Mouse (Mus musculus): ENCODE results near the gene Lepr. TPM values are rescaled to one million over a fixed set of nuclear protein-coding genes. Genes with fewer than 3 reads are reported as not detected.

Gene Lepr
- polyA plus RNA-seq, 1 experiment from 2014 or later: 10.1 TPM

DNA sequence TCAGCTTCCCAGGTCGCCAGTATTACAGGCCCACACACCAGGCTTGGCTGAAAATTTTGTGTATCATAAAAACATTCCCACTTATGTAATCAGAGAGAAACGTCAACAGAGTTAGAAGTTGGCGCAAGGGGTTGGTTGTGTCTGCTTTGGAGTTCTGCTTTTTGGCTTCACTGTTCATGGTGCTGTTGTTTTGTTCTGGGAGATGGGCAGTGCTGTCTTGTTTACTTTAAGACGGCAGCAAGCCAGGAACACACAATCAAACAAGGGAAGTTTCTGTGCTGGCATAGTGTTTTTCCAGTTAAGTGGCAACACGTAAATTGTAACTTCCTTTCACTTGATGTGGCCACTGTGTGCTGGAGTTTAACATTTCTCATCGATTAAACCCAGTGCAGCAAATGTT is 22.7 kb upstream of the Lepr start:
- H3K9me3 ChIP-seq: no peaks in the 10 kb centered on the region
- H3K4me1 ChIP-seq: no peaks in the 10 kb centered on the region
- H3K27ac ChIP-seq: no peak overlapping the region
- no peak overlapping the region for H3K4me2 ChIP-seq
- no peak for ATAC-seq (ENCODE audit: insufficient number of reproducible peaks, insufficient read depth, low FRiP score, low TSS enrichment, low read depth)
- H3K9ac ChIP-seq: no peak overlapping the region
- no peak overlapping the region for H3K4me3 ChIP-seq
- H3K27me3 ChIP-seq: no peaks in the 10 kb centered on the region
- 63% methylated on average over 6 of the region's 6 CpGs for WGBS
- H3K36me3 ChIP-seq: no peaks in the 10 kb centered on the region

DNA sequence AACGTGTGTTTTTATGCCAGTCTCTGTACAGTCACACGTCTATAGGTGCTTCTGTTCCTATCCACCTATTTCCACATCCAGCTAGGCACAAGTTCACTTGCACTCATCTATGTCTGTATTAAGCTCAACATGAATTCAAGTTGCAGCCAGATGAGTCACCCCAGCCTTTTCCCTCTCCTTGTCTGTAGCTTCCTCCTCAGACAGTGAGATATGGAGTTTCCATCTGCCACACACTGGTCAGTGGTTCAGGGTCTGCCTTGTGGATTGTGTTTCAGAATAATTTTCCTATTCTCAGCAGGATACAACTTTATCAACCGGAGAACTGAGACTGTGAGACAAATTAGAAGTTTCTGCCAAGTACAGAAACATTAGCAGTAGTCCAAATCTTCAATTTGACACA is 20.0 kb upstream of the Lepr start:
- H3K4me3 ChIP-seq: no peak overlapping the region
- no peak for ATAC-seq (ENCODE audit: insufficient number of reproducible peaks, insufficient read depth, low FRiP score, low TSS enrichment, low read depth)
- H3K36me3 ChIP-seq: no peaks in the 10 kb centered on the region
- H3K27me3 ChIP-seq: no peaks in the 10 kb centered on the region
- H3K9me3 ChIP-seq: no peaks in the 10 kb centered on the region
- H3K27ac ChIP-seq: no peak overlapping the region
- H3K4me2 ChIP-seq: no peak overlapping the region
- no peaks in the 10 kb centered on the region for H3K4me1 ChIP-seq
- 88% methylated on average over 3 of the region's 3 CpGs for WGBS
- H3K9ac ChIP-seq: no peak overlapping the region

DNA sequence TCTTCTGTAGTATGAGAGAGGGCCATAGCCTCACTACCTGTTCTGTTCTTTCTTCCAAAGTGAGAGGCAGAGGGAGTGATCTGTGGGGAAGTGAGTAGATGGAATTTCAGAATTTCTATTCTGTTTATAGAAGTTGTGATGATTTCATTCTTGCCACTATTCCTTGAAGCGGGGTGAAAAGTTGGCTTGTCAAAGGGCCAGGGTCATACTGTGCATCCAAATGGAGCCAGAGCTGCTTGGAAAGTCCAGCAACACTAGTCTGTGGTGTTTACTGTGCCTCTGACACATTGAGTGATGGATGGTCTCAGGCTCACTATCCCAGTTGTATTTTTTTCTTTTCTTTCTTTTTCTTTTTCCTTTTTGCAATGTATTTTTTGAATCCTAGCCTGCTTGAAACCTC is 17.8 kb upstream of the Lepr start:
- Histone ChIP-seq H3K4me1 (no peaks in the 10 kb centered on the region), H3K4me3 (no peak overlapping the region), H3K9me3 (no peaks in the 10 kb centered on the region), H3K27me3 (no peaks in the 10 kb centered on the region), H3K27ac (no peak overlapping the region), H3K9ac (no peak overlapping the region), H3K36me3 (no peaks in the 10 kb centered on the region), H3K4me2 (no peak overlapping the region)
- WGBS: 90% methylated on average over 1 of the region's 1 CpGs
- ATAC-seq (ENCODE audit: insufficient number of reproducible peaks, insufficient read depth, low FRiP score, low TSS enrichment, low read depth): no peak

DNA sequence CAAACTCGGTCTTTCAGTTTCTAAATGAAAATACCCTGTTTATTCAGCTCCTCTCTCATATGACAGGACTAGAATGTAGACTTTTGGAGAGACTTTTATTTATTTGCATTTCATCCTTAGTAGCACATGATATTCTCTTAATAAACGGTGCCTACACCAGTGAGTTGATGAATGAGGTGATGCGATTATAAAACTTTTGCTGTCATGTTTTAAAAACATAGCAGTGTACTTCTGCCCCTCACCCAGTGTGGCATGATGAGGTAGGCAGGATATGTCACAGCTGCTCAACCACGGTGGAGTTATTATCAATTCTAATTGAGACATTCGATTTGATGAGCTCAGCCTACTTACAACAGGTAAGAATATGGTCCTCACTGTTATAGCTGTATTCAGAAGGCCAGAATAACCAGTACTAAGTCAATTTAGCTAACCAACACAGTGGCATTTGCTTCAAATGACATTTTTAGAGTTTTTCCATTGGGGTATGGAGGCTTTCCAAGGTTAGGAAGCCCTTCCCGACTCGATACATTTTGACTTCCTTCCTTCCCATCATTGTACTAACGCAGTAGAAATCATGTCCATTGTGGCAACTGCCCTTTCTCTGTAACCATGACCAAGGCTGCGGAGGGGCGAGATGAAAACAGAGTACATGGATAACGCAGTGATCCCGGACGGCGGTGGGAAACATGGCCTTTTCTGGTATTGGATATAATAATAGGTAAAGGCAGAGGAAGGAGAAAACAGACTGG is 16.1 kb upstream of the Lepr start:
- Histone ChIP-seq H3K4me2 (no peak overlapping the region), H3K27ac (no peak overlapping the region), H3K9ac (no peak overlapping the region), H3K4me3 (no peak overlapping the region), H3K4me1 (0 out of 2 replicates have a peak, but pooled peaks cover 2% of the 10 kb centered on the region), H3K27me3 (no peaks in the 10 kb centered on the region), H3K9me3 (no peaks in the 10 kb centered on the region), H3K36me3 (no peaks in the 10 kb centered on the region)
- no peak for ATAC-seq (ENCODE audit: insufficient number of reproducible peaks, insufficient read depth, low FRiP score, low TSS enrichment, low read depth)
- 84% methylated on average over 14 of the region's 14 CpGs for WGBS

DNA sequence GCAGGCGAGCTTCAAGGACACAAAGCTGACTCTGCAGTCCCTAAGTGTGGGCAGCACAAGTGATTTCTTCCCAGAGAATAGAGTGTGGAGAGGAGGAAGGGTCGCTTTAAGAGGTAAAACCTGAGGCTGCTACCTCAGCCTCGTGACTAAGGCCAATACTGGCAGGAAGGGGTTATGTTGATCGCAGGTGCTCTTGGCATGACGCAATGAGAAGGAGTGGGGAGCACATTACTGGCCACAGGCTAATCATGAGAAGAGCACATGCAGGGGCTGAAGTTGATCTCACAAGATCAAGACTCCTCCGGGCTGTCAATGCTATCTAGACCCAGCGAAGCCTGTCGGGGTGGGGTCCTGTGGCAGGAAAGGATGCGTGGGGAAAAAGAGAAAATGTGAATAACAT is 11.9 kb upstream of the Lepr start:
- ATAC-seq (ENCODE audit: insufficient number of reproducible peaks, insufficient read depth, low FRiP score, low TSS enrichment, low read depth): no peak
- no peaks in the 10 kb centered on the region for H3K36me3 ChIP-seq
- H3K4me1 ChIP-seq: peaks cover 19% of the 10 kb centered on the region
- H3K9ac ChIP-seq: no peak overlapping the region
- H3K4me2 ChIP-seq: no peak overlapping the region
- H3K9me3 ChIP-seq: no peaks in the 10 kb centered on the region
- 83% methylated on average over 9 of the region's 9 CpGs for WGBS
- no peak overlapping the region for H3K27ac ChIP-seq
- H3K4me3 ChIP-seq: no peak overlapping the region
- no peaks in the 10 kb centered on the region for H3K27me3 ChIP-seq

DNA sequence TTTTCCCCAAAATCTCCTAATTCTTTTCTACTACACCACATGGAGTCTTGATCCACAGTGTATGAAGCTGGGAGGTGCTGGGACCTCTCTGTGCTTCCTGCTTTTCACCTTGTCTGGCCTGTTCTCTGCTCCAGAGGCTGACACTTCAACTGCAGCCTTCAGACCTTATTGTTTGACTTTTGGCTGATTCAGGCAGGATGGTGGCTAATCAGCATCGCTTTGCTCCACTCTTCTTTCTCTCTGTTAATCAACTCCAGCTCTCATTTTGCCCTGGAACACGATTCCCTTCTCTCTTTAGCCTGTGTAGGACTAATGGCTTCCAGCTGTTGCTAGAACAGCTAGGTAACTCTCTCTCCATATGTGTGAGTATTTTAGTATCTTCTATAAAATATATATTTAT is 10.0 kb upstream of the Lepr start:
- Histone ChIP-seq H3K9ac (no peak overlapping the region), H3K4me2 (no peak overlapping the region), H3K4me3 (no peak overlapping the region), H3K4me1 (peaks cover 22% of the 10 kb centered on the region), H3K27ac (peak overlapping the region; percentile 62; the same call in 1 of the 2 replicates), H3K36me3 (no peaks in the 10 kb centered on the region), H3K9me3 (no peaks in the 10 kb centered on the region), H3K27me3 (no peaks in the 10 kb centered on the region)
- WGBS: 31% methylated on average over 2 of the region's 2 CpGs
- peak; percentile 66; the same call in 1 of the 2 replicates for ATAC-seq (ENCODE audit: insufficient number of reproducible peaks, insufficient read depth, low FRiP score, low TSS enrichment, low read depth)

DNA sequence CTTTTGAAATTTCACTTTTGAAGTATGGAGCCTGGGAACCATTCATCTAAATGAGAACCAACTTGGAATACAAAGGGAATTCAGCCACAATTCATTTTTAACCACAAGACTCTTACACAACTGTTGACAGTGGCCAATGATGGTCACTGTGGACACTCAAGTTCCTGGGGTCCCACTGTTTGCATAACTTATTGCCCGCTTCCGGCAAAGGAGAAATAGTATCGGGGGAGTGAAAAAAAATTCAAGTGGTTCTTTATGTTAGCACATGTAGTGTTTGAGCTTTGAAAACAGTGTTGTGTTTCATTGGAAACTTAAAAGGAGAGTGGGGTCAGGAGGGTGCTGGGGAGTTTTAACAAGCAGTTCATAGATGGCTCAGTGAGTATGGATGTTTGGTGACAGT is 9.3 kb upstream of the Lepr start:
- H3K4me1 ChIP-seq: peaks cover 29% of the 10 kb centered on the region
- no peaks in the 10 kb centered on the region for H3K9me3 ChIP-seq
- no peaks in the 10 kb centered on the region for H3K36me3 ChIP-seq
- H3K27me3 ChIP-seq: no peaks in the 10 kb centered on the region
- 17% methylated on average over 3 of the region's 3 CpGs for WGBS
- no peak overlapping the region for H3K9ac ChIP-seq
- no peak overlapping the region for H3K4me3 ChIP-seq
- no peak for ATAC-seq (ENCODE audit: insufficient number of reproducible peaks, insufficient read depth, low FRiP score, low TSS enrichment, low read depth)
- H3K4me2 ChIP-seq: 0 out of 2 replicates have a peak overlapping the region, but pooled peaks have one; percentile 1
- peak overlapping the region; percentile 60; the same call in 1 of the 2 replicates for H3K27ac ChIP-seq

DNA sequence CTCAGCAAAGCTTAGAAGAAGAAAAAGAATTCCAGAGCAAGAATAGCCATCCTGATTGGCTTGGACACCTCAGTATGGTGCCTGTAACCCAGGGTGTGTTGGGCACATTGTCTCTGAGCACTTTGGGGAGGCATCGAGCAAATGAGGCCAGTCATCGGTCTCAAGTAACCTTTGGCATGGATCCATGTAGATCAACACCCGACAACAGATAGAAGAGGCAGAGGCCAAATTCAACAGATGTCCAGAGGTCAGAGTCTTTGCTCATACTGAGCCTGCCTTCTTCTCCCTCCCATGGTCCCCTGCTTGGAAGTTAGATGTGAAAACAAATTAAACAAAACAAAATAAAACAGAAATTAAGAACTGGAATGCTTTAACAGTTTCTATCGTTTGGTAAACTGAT is 6.8 kb upstream of the Lepr start:
- no peaks in the 10 kb centered on the region for H3K9me3 ChIP-seq
- ATAC-seq (ENCODE audit: insufficient number of reproducible peaks, insufficient read depth, low FRiP score, low TSS enrichment, low read depth): no peak
- H3K9ac ChIP-seq: no peak overlapping the region
- H3K4me3 ChIP-seq: no peak overlapping the region
- no peaks in the 10 kb centered on the region for H3K27me3 ChIP-seq
- no peak overlapping the region for H3K4me2 ChIP-seq
- no peak overlapping the region for H3K27ac ChIP-seq
- WGBS: 70% methylated on average over 4 of the region's 4 CpGs
- no peaks in the 10 kb centered on the region for H3K36me3 ChIP-seq
- H3K4me1 ChIP-seq: peaks cover 29% of the 10 kb centered on the region

DNA sequence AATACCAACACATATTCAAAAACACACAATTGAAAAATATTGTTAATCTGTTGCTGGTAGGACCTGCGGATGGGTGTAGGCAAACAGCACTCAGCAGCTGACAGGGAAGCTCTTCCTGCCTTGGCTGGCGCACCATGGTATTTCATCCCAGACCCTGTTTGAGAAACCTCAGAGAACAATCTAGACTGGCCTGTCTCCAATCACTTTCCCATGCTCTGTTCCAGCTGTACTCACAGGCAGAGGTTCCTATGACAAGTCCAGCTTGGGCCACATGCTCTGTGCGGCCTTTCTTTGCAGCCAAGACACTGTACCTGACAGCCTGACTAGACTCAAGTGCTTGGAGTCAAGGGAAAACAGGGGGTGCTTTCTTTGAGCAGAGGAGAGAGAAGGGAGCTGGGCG is 6.1 kb upstream of the Lepr start:
- Histone ChIP-seq H3K27me3 (0 out of 2 replicates have a peak, but pooled peaks cover 3% of the 10 kb centered on the region), H3K9me3 (no peaks in the 10 kb centered on the region), H3K4me3 (no peak overlapping the region), H3K27ac (no peak overlapping the region), H3K9ac (no peak overlapping the region), H3K36me3 (no peaks in the 10 kb centered on the region), H3K4me2 (no peak overlapping the region), H3K4me1 (peaks cover 26% of the 10 kb centered on the region)
- 80% methylated on average over 4 of the region's 4 CpGs for WGBS
- no peak for ATAC-seq (ENCODE audit: insufficient number of reproducible peaks, insufficient read depth, low FRiP score, low TSS enrichment, low read depth)

DNA sequence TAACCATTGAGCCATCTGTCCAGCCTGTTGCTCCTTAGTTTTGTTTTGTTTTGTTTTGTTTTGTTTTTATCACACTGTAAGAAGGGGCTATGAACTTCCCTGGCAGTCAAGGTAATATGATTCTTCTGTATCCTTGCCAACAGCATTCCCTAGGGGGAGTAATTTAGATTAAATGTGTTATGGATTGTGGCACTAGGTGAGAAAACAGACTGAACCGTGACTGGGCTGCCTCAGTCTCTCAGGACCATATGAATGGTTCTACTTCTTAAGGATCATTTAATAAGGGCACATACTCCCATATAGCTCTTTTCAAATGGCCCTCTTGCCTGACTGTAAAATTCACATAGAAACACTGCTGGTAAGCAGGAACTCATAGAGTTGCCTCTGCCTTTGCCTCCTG is 4.6 kb upstream of the Lepr start:
- ATAC-seq (ENCODE audit: insufficient number of reproducible peaks, insufficient read depth, low FRiP score, low TSS enrichment, low read depth): 0 out of 2 replicates have a peak, but pooled peaks have one; percentile 33
- Histone ChIP-seq H3K27me3 (peaks cover 16% of the 10 kb centered on the region), H3K9me3 (no peaks in the 10 kb centered on the region), H3K4me2 (no peak overlapping the region), H3K36me3 (no peaks in the 10 kb centered on the region), H3K4me3 (no peak overlapping the region), H3K4me1 (peaks cover 21% of the 10 kb centered on the region), H3K27ac (no peak overlapping the region), H3K9ac (no peak overlapping the region)
- 3% methylated on average over 1 of the region's 1 CpGs for WGBS

DNA sequence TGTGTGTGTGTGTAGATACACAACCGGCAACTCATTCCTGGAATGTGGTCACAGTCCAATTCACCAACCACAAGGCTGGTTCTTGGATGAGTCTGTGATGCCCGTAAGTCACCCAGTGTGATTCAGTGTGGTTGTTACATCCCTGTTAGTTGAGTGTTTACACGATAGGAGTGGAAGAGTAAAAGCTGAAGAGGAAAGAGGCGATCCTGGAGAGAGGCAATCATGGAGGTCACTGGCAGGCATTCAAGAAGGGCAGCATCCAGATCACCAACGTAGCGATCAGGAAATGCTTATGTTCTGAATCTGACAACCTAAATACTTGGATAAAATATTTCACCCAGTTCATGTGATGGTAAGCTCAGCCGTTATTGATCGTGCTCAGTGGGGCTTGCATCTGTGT is 1.9 kb upstream of the Lepr start:
- no peak overlapping the region for H3K9ac ChIP-seq
- no peak for ATAC-seq (ENCODE audit: insufficient number of reproducible peaks, insufficient read depth, low FRiP score, low TSS enrichment, low read depth)
- H3K4me1 ChIP-seq: peaks cover 20% of the 10 kb centered on the region
- no peak overlapping the region for H3K27ac ChIP-seq
- no peaks in the 10 kb centered on the region for H3K36me3 ChIP-seq
- no peak overlapping the region for H3K4me3 ChIP-seq
- no peak overlapping the region for H3K4me2 ChIP-seq
- H3K27me3 ChIP-seq: peaks cover 16% of the 10 kb centered on the region
- no peaks in the 10 kb centered on the region for H3K9me3 ChIP-seq
- WGBS: 87% methylated on average over 8 of the region's 8 CpGs

DNA sequence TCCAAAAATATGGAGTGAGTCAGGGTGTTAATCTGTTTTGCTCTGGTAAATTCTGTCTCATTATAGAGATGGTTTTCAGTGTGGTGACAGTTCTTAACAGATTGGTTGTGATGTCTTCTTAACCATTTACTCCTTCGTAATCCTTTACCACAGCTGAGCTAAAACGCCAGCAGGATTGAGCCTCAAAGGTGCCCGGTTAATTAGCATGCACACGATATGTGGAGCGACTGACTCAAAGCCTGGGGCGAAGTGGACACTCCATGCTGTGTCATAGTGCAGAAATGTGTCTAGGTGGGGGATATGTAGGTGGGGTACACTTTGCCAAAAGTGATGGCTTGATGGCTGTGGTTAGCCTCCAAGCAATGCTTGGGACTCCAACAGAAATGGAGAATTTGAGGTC is 1.4 kb upstream of the Lepr start:
- H3K4me2 ChIP-seq: no peak overlapping the region
- no peak overlapping the region for H3K9ac ChIP-seq
- peaks cover 20% of the 10 kb centered on the region for H3K4me1 ChIP-seq
- no peaks in the 10 kb centered on the region for H3K36me3 ChIP-seq
- no peak for ATAC-seq (ENCODE audit: insufficient number of reproducible peaks, insufficient read depth, low FRiP score, low TSS enrichment, low read depth)
- peaks cover 16% of the 10 kb centered on the region for H3K27me3 ChIP-seq
- 74% methylated on average over 6 of the region's 6 CpGs for WGBS
- no peak overlapping the region for H3K4me3 ChIP-seq
- H3K9me3 ChIP-seq: no peaks in the 10 kb centered on the region
- no peak overlapping the region for H3K27ac ChIP-seq

All from embryonic facial prominence, embryonic 13.5 days (tissue).